Mouse (Mus musculus) olfactory bulb, adult 2 months (tissue): Measurements from ENCODE around the gene Aatf.

Source experiments
- CTCF ChIP-seq: fragments of 200-500 bp; IDR thresholded peaks from 2 replicates; pipeline ENCODE4 v1.5.1; 2012; ENCODE audit warnings: low read depth, mild to moderate bottlenecking, low read length, moderate library complexity; ENCODE audit not compliant: insufficient read depth
- POLR2A ChIP-seq: fragments of 200-500 bp; IDR thresholded peaks from 2 replicates; pipeline ENCODE4 v1.6.1; 2012; ENCODE audit warnings: mild to moderate bottlenecking, low read depth, low read length, moderate library complexity; ENCODE audit not compliant: insufficient read depth

- no peak for TF ChIP-seq POLR2A
- no peak for TF ChIP-seq CTCF
Observed at GRCm38 (mm10) chr11:84548293-84548692, 35.0 kb upstream of the Aatf start.
